Mouse (Mus musculus) megakaryocyte, embryonic 14.5 days (primary cell): ENCODE measurements around the gene Sec22c.

Experiments
- FLI1 ChIP-seq: IDR thresholded peaks from 2 replicates; pipeline ENCODE4 v1.6.1; 2012; ENCODE audit warnings: low read length, inconsistent platforms, mixed read lengths
- GATA1 ChIP-seq: IDR thresholded peaks from 3 replicates; pipeline ENCODE4 v1.6.1; 2012; ENCODE audit warnings: mixed read lengths, low read length, inconsistent platforms, borderline replicate concordance

- TF ChIP-seq GATA1 (no peak), FLI1 (no peak)
Measured at GRCm38 (mm10) chr9:121658248-121658647, 47.0 kb downstream of the Sec22c start.
